Mouse (Mus musculus) MEL (cell line): ENCODE measurements around the gene Fam173a. TPM values are rescaled to one million over a fixed set of nuclear protein-coding genes. Genes with fewer than 3 reads are reported as not detected.

Source experiments
- DNase-seq: peaks from one replicate; pipeline ENCODE4 v3.0.0; 2011; ENCODE audit warnings: low read depth, low spot score
- H3K27ac ChIP-seq: 2 replicates; pipeline ENCODE4 v1.5.1; 2012; ENCODE audit warnings: low read depth, mild to moderate bottlenecking, control low read depth, low read length, moderate library complexity; ENCODE audit not compliant: control insufficient read depth
- H3K27me3 ChIP-seq, 2 experiments: fragments of 150-350 bp in 1 of 2; sonication (generic) in 1 of 2; 2 replicates each; pipeline ENCODE4 v1.6.1; 2012; ENCODE audit warnings: low read length in 2 of 2, mild to moderate bottlenecking in 2 of 2, improper control_type of control experiment in 1 of 2, moderate library complexity in 1 of 2; ENCODE audit not compliant: insufficient read depth in 2 of 2, control insufficient read depth in 1 of 2
- H3K36me3 ChIP-seq, 2 experiments: 2 replicates each; pipeline ENCODE4 v1.6.1; 2012 to 2014; ENCODE audit warnings: low read length in 2 of 2, improper control_type of control experiment in 1 of 2, inconsistent platforms in 1 of 2, mild to moderate bottlenecking in 1 of 2; ENCODE audit not compliant: insufficient read depth in 2 of 2, control insufficient read depth in 1 of 2
- H3K4me1 ChIP-seq, 2 experiments: fragments of 150-350 bp in 1 of 2; sonication (generic) in 1 of 2; 2 replicates each; pipeline ENCODE4 v1.6.1; 2012; ENCODE audit warnings: low read length in 2 of 2, improper control_type of control experiment in 1 of 2, mild to moderate bottlenecking in 1 of 2; ENCODE audit not compliant: insufficient read depth in 2 of 2, control insufficient read depth in 1 of 2
- H3K4me3 ChIP-seq, 2 experiments: fragments of 150-350 bp in 1 of 2; sonication (generic) in 1 of 2; 2 replicates each; pipeline ENCODE4 v1.5.1; 2012; ENCODE audit warnings: low read depth in 2 of 2, low read length in 2 of 2, mild to moderate bottlenecking in 2 of 2, moderate library complexity in 2 of 2, control low read depth in 1 of 2, improper control_type of control experiment in 1 of 2; ENCODE audit not compliant: control insufficient read depth in 1 of 2, insufficient read depth in 1 of 2
- H3K79me2 ChIP-seq: 2 replicates; pipeline ENCODE4 v1.6.1; 2012; ENCODE audit warnings: mild to moderate bottlenecking, low read length, moderate library complexity; ENCODE audit not compliant: control insufficient read depth, poor library complexity, insufficient read depth
- H3K9ac ChIP-seq: 2 replicates; pipeline ENCODE4 v1.6.1; 2012; ENCODE audit warnings: low read depth, mild to moderate bottlenecking, control low read depth, low read length, moderate library complexity; ENCODE audit not compliant: control insufficient read depth, poor library complexity, severe bottlenecking
- H3K9me3 ChIP-seq: fragments of 150-350 bp; sonication (generic); replicated peaks from 2 replicates; pipeline ENCODE4 v1.6.1; 2012; ENCODE audit warnings: mild to moderate bottlenecking, low read length, improper control_type of control experiment, moderate library complexity; ENCODE audit not compliant: insufficient read depth
- BHLHE40 ChIP-seq: IDR thresholded peaks from 2 replicates; pipeline ENCODE4 v1.6.1; 2012; ENCODE audit warnings: low read depth, mild to moderate bottlenecking, inconsistent platforms, low read length, improper control_type of control experiment, borderline replicate concordance
- CTCF ChIP-seq, 3 experiments: IDR thresholded peaks in 2 of 3; conservative IDR thresholded peaks in 1 of 3; 2 replicates each; pipeline ENCODE4 v1.5.1; 2011 to 2012; ENCODE audit warnings: low read length in 3 of 3, low read depth in 2 of 3, mild to moderate bottlenecking in 2 of 3, improper control_type of control experiment in 1 of 3, inconsistent platforms in 1 of 3, mixed read lengths in 1 of 3, moderate library complexity in 1 of 3; ENCODE audit not compliant: control insufficient read depth in 1 of 3, insufficient read depth in 1 of 3, poor library complexity in 1 of 3, severe bottlenecking in 1 of 3
- E2F4 ChIP-seq: IDR thresholded peaks from 2 replicates; pipeline ENCODE4 v1.6.1; 2011; ENCODE audit warnings: low read depth, low read length, improper control_type of control experiment, borderline replicate concordance
- ELF1 ChIP-seq: IDR thresholded peaks from 2 replicates; pipeline ENCODE4 v1.6.1; 2014; ENCODE audit warnings: low read depth, mild to moderate bottlenecking, inconsistent platforms, low read length, improper control_type of control experiment, moderate library complexity
- EP300 ChIP-seq, 2 experiments: IDR thresholded peaks; 2 replicates each; pipeline ENCODE4 v1.6.1; 2011; ENCODE audit warnings: improper control_type of control experiment in 2 of 2, low read length in 2 of 2, low read depth in 1 of 2, mild to moderate bottlenecking in 1 of 2
- GATA1 ChIP-seq: IDR thresholded peaks from 2 replicates; pipeline ENCODE4 v1.6.1; 2011; ENCODE audit warnings: low read depth, low read length, improper control_type of control experiment
- HCFC1 ChIP-seq: IDR thresholded peaks from 2 replicates; pipeline ENCODE4 v1.6.1; 2012; ENCODE audit warnings: low read depth, mild to moderate bottlenecking, inconsistent platforms, low read length, improper control_type of control experiment, moderate library complexity
- JUND ChIP-seq: IDR thresholded peaks from 2 replicates; pipeline ENCODE4 v1.6.1; 2011; ENCODE audit warnings: low read depth, mild to moderate bottlenecking, improper control_type of control experiment, low read length
- KAT2A ChIP-seq: conservative IDR thresholded peaks from 2 replicates; pipeline ENCODE4 v1.6.1; 2012; ENCODE audit warnings: low read depth, low read length, improper control_type of control experiment, inconsistent platforms
- MAFK ChIP-seq: IDR thresholded peaks from 2 replicates; pipeline ENCODE4 v1.6.1; 2011; ENCODE audit warnings: low read depth, mild to moderate bottlenecking, low read length, improper control_type of control experiment, borderline replicate concordance
- MAX ChIP-seq: IDR thresholded peaks from 2 replicates; pipeline ENCODE4 v1.6.1; 2011; ENCODE audit warnings: low read length, improper control_type of control experiment
- MAZ ChIP-seq: IDR thresholded peaks from 2 replicates; pipeline ENCODE4 v1.6.1; 2012; ENCODE audit warnings: low read depth, mild to moderate bottlenecking, inconsistent platforms, low read length, improper control_type of control experiment
- MEF2A ChIP-seq: IDR thresholded peaks from 2 replicates; pipeline ENCODE4 v1.6.1; 2014; ENCODE audit warnings: low read depth, mild to moderate bottlenecking, inconsistent platforms, low read length, improper control_type of control experiment; ENCODE audit not compliant: poor library complexity, insufficient replicate concordance, severe bottlenecking; ENCODE audit errors: extremely low read depth
- MYC ChIP-seq: IDR thresholded peaks from 2 replicates; pipeline ENCODE4 v1.6.1; 2011; ENCODE audit warnings: low read depth, mild to moderate bottlenecking, low read length, improper control_type of control experiment, moderate library complexity
- NELFE ChIP-seq: IDR thresholded peaks from 2 replicates; pipeline ENCODE4 v1.6.1; 2011; ENCODE audit warnings: low read depth, low read length, improper control_type of control experiment
- NRF1 ChIP-seq: IDR thresholded peaks from 2 replicates; pipeline ENCODE4 v1.6.1; 2014; ENCODE audit warnings: low read depth, mild to moderate bottlenecking, inconsistent platforms, low read length, improper control_type of control experiment, moderate library complexity; ENCODE audit not compliant: poor library complexity, insufficient read depth, severe bottlenecking
- POLR2A ChIP-seq, 2 experiments: IDR thresholded peaks; 2 replicates each; pipeline ENCODE4 v1.6.1; 2011 to 2012; ENCODE audit warnings: low read length in 2 of 2, mild to moderate bottlenecking in 2 of 2, control low read depth in 1 of 2, improper control_type of control experiment in 1 of 2, low read depth in 1 of 2, moderate library complexity in 1 of 2; ENCODE audit not compliant: control insufficient read depth in 1 of 2, insufficient read depth in 1 of 2, poor library complexity in 1 of 2
- RAD21 ChIP-seq: IDR thresholded peaks from 2 replicates; pipeline ENCODE4 v1.6.1; 2011; ENCODE audit warnings: mild to moderate bottlenecking, low read depth, low read length, improper control_type of control experiment
- RCOR1 ChIP-seq: IDR thresholded peaks from 2 replicates; pipeline ENCODE4 v1.6.1; 2012; ENCODE audit warnings: low read depth, mild to moderate bottlenecking, inconsistent platforms, low read length, improper control_type of control experiment
- SIN3A ChIP-seq: IDR thresholded peaks from 2 replicates; pipeline ENCODE4 v1.6.1; 2012; ENCODE audit warnings: low read length, improper control_type of control experiment, inconsistent platforms
- TAL1 ChIP-seq: IDR thresholded peaks from 2 replicates; pipeline ENCODE4 v1.6.1; 2012; ENCODE audit warnings: mild to moderate bottlenecking, inconsistent platforms, low read length, moderate library complexity, mixed read lengths
- TBP ChIP-seq: IDR thresholded peaks from 2 replicates; pipeline ENCODE4 v1.8.0; 2011; ENCODE audit warnings: low read depth, low read length, improper control_type of control experiment
- TCF12 ChIP-seq: IDR thresholded peaks from 2 replicates; pipeline ENCODE4 v1.6.1; 2014; ENCODE audit warnings: low read depth, mild to moderate bottlenecking, inconsistent platforms, low read length, improper control_type of control experiment, moderate library complexity
- UBTF ChIP-seq: IDR thresholded peaks from 2 replicates; pipeline ENCODE4 v1.6.1; 2012; ENCODE audit warnings: low read depth, mild to moderate bottlenecking, inconsistent platforms, low read length, improper control_type of control experiment, moderate library complexity, borderline replicate concordance; ENCODE audit not compliant: insufficient read depth
- USF1 ChIP-seq: IDR thresholded peaks from 2 replicates; pipeline ENCODE4 v1.6.1; 2014; ENCODE audit warnings: low read depth, mild to moderate bottlenecking, inconsistent platforms, low read length, improper control_type of control experiment, moderate library complexity
- ZC3H11A ChIP-seq: IDR thresholded peaks from 2 replicates; pipeline ENCODE4 v1.6.1; 2012; ENCODE audit warnings: low read depth, mild to moderate bottlenecking, inconsistent platforms, low read length, improper control_type of control experiment
- ZKSCAN1 ChIP-seq: IDR thresholded peaks from 2 replicates; pipeline ENCODE4 v1.6.1; 2012; ENCODE audit warnings: low read depth, mild to moderate bottlenecking, inconsistent platforms, low read length, improper control_type of control experiment, moderate library complexity
- ZMIZ1 ChIP-seq: IDR thresholded peaks from 2 replicates; pipeline ENCODE4 v1.6.1; 2012; ENCODE audit warnings: low read depth, mild to moderate bottlenecking, inconsistent platforms, low read length, improper control_type of control experiment, moderate library complexity
- ZNF384 ChIP-seq: IDR thresholded peaks from 2 replicates; pipeline ENCODE4 v1.6.1; 2012; ENCODE audit warnings: low read depth, mild to moderate bottlenecking, inconsistent platforms, low read length, improper control_type of control experiment
- polyA plus RNA-seq, 2 experiments: library from polyadenylated mRNA; stranded (reverse) in 1 of 2; unstranded in 1 of 2; fragments of >175 nt in 1 of 2; fragments of >200 nt in 1 of 2; gene quantifications; 2 replicates each; pipeline versions ENCODE4 v1.2.1 to v1.2.4; 2012; ENCODE audit warnings: low replicate concordance in 2 of 2, low read depth in 1 of 2; ENCODE audit not compliant: insufficient read length in 2 of 2, insufficient read depth in 1 of 2, missing spikeins in 1 of 2
- total RNA-seq: library from RNA; depleted of rRNA; stranded (reverse); fragments of 300-350 nt; gene quantifications from 2 replicates; pipeline ENCODE4 v1.2.3, GENCODE M21; 2012

The Fam173a gene
- total and polyA plus RNA-seq, 3 experiments, result 36.6 to 39.0 TPM; not detected in 1

DNA sequence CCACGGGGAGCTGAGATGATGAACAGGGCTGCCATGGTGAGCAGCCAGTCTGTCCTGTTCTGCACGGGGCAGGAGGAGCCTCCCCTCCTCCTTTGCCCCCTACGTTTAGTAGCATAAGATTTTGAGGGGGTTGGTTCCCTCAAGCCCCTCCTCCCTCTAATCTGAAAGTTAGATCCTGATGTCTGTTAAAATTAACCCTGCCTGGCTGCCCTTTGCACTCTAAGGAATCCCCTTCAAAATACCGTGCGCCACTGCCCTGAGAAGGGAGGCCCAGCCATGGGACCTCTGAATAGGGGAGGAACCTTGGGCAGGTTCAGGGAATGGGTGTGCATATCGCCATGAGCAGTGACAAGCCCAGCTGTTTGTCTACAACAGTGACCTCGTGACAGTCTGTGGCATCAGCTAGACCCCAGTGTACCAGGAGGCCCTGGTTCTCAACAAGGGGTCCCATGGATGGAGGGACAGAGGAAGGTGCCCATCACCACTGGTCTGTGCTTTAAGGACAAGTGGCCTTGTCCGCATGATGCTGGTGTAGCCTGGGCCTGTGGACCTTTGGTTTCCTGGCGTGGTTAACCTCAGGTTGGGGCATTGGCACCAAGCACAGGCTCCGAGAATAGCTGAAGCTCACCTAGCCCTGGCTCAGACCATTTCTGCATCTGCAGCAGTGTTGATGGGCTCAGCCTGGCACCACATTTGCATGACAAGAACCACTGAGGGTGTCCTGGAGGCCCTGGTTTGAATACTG lies 17.2 kb downstream of the Fam173a start:
- H3K79me2 ChIP-seq, result peaks cover 8% of the 10 kb centered on the region
- no peak for DNase-seq
- H3K27me3 ChIP-seq, result no peaks in the 10 kb centered on the region
- TF ChIP-seq USF1, result no peak
- H3K36me3 ChIP-seq, result no peaks in the 10 kb centered on the region; a peak in 2 of 4 replicates
- H3K27ac ChIP-seq, result no peak overlapping the region
- no peak overlapping the region for H3K4me3 ChIP-seq
- no peaks in the 10 kb centered on the region for H3K9me3 ChIP-seq
- H3K4me1 ChIP-seq, result peaks cover 0 to 10% of the 10 kb centered on the region in 2 experiments; a peak in 3 of 4 replicates
- no peak overlapping the region for H3K9ac ChIP-seq

GRCm38 (mm10) chr17:25773549-25774120 lies 19.1 kb downstream of the Fam173a start, which contains the start of gene Narfl:
Gene Narfl (plus strand): TSS chr17:25773776.
- H3K79me2 ChIP-seq, result peaks cover 8% of the 10 kb centered on the region
- DNase-seq, result peak; percentile 98
- H3K9ac ChIP-seq, result peak within 1 kb of the TSS; percentile 86
- no peaks in the 10 kb centered on the region; a peak in 1 of 4 replicates for H3K36me3 ChIP-seq
- peaks cover 3% of the 10 kb centered on the region in 2 experiments; a peak in 2 of 4 replicates for H3K27me3 ChIP-seq
- no peak within 1 kb of the TSS for H3K27ac ChIP-seq
- H3K4me1 ChIP-seq, result peaks cover 0 to 10% of the 10 kb centered on the region in 2 experiments; a peak in 3 of 4 replicates
- H3K9me3 ChIP-seq, result no peaks in the 10 kb centered on the region
- H3K4me3 ChIP-seq, result peak within 1 kb of the TSS; percentile 73 to 74
- peak; percentile 89 to 98 (median 97) for TF ChIP-seq CTCF (IDR thresholded peaks at IDR 0.05 in 2 of 3, conservative IDR thresholded peaks at IDR 0.05 in 1 of 3; ENCODE audit: control insufficient read depth in 1 of 3, insufficient read depth in 1 of 3, low read depth in 2 of 3, low read length in 3 of 3, poor library complexity in 1 of 3, severe bottlenecking in 1 of 3)
- peak; percentile 68 for TF ChIP-seq RAD21
- no peak for TF ChIP-seq RCOR1
- no peak for TF ChIP-seq TAL1
- peak; percentile 95 for TF ChIP-seq NRF1
- peak; percentile 62; the same call in 1 of the 2 replicates for TF ChIP-seq MAX
- peak; percentile 63 for TF ChIP-seq USF1
- TF ChIP-seq MEF2A, result 0 out of 2 replicates have a peak, but pooled peaks have one; percentile 65
- TF ChIP-seq BHLHE40, result no peak
- 0 out of 2 replicates have a peak, but pooled peaks have one; percentile 14 for TF ChIP-seq JUND
- no peak for TF ChIP-seq ZMIZ1
- no peak for TF ChIP-seq MAFK
- TF ChIP-seq ELF1, result peak; percentile 100
- TF ChIP-seq ZKSCAN1, result no peak
- TF ChIP-seq ZNF384, result no peak
- no peak for TF ChIP-seq EP300 (IDR thresholded peaks at IDR 0.05; ENCODE audit: low read depth in 1 of 2, low read length in 2 of 2)
- peak; percentile 99 for TF ChIP-seq KAT2A
- TF ChIP-seq E2F4, result no peak
- TF ChIP-seq MAZ, result peak; percentile 88; the same call in 1 of the 2 replicates
- no peak for TF ChIP-seq UBTF
- TF ChIP-seq NELFE, result peak; percentile 72
- no peak for TF ChIP-seq GATA1
- peak; percentile 71 to 72; a peak in 3 of 4 replicates for TF ChIP-seq POLR2A (IDR thresholded peaks at IDR 0.05; ENCODE audit: control insufficient read depth in 1 of 2, insufficient read depth in 1 of 2, low read depth in 1 of 2, low read length in 2 of 2, poor library complexity in 1 of 2)
- peak; percentile 97 for TF ChIP-seq TBP
- peak; percentile 86 for TF ChIP-seq TCF12
- peak; percentile 99 for TF ChIP-seq HCFC1
- peak; percentile 99 for TF ChIP-seq SIN3A
- TF ChIP-seq ZC3H11A, result peak; percentile 79
- peak; percentile 82; the same call in 1 of the 2 replicates for TF ChIP-seq MYC
